Mouse (Mus musculus) liver, embryonic 15.5 days (tissue): ENCODE results near the gene Mark3. TPM values are rescaled to one million over a fixed set of nuclear protein-coding genes. Genes with fewer than 3 reads are reported as not detected.

Source experiments
- ATAC-seq: fragments of 200-750 bp; cut with Nextera tagmentation; 2 replicates; pipeline ENCODE4 v1.8.0; 2017; ENCODE audit warnings: moderate number of reproducible peaks, mild to moderate bottlenecking, moderate library complexity; ENCODE audit not compliant: insufficient read depth
- H3K27ac ChIP-seq: fragments of 300-500 bp; sonication (generic); replicated peaks from 2 replicates; pipeline ENCODE4 v1.5.1; 2015; ENCODE audit warnings: mild to moderate bottlenecking, inconsistent platforms
- H3K27me3 ChIP-seq: fragments of 300-500 bp; sonication (generic); 2 replicates; pipeline ENCODE4 v1.6.1; 2015; ENCODE audit warnings: mild to moderate bottlenecking, inconsistent platforms
- H3K36me3 ChIP-seq: fragments of 300-500 bp; sonication (generic); replicated peaks from 2 replicates; pipeline ENCODE4 v1.6.1; 2015; ENCODE audit warnings: moderate library complexity, mild to moderate bottlenecking, inconsistent platforms
- H3K4me1 ChIP-seq: fragments of 300-500 bp; sonication (generic); replicated peaks from 2 replicates; pipeline ENCODE4 v1.6.1; 2015; ENCODE audit warnings: inconsistent platforms
- H3K4me2 ChIP-seq: fragments of 300-500 bp; sonication (generic); 2 replicates; pipeline ENCODE4 v1.6.1; 2015; ENCODE audit warnings: moderate library complexity, mild to moderate bottlenecking, inconsistent platforms
- H3K4me3 ChIP-seq: fragments of 300-500 bp; sonication (generic); replicated peaks from 2 replicates; pipeline ENCODE4 v1.5.1; 2015; ENCODE audit warnings: mild to moderate bottlenecking, inconsistent platforms
- H3K9ac ChIP-seq: fragments of 300-500 bp; sonication (generic); 2 replicates; pipeline ENCODE4 v1.6.1; 2015; ENCODE audit warnings: moderate library complexity, mild to moderate bottlenecking, inconsistent platforms
- H3K9me3 ChIP-seq: fragments of 300-500 bp; sonication (generic); replicated peaks from 2 replicates; pipeline ENCODE4 v1.6.1; 2016; ENCODE audit warnings: inconsistent platforms
- WGBS: fragments of 180-500 bp; shearing (Covaris S2); methylation state at CpG from one replicate; pipeline ENCODE4 v1.1.7; 2015; ENCODE audit warnings: mixed read lengths; ENCODE audit not compliant: insufficient replicate concordance; 5-methylcytosine and 5-hydroxymethylcytosine counted together
- polyA plus RNA-seq: library from polyadenylated mRNA; unstranded; fragments of >200 nt; fragmentation: Nextera tagmentation; extraction: Ambion mirVana; gene quantifications from 2 replicates; pipeline ENCODE4 v1.2.1, GENCODE M21; 2015

Mark3 gene
- polyA plus RNA-seq, 1 experiment from 2014 or later: 13.3 TPM

- Histone ChIP-seq H3K4me1 (no peaks in the 10 kb centered on the region), H3K4me3 (no peak overlapping the region), H3K4me2 (no peak overlapping the region), H3K9ac (no peak overlapping the region), H3K27me3 (no peaks in the 10 kb centered on the region; the same call in 1 of the 2 replicates), H3K36me3 (no peaks in the 10 kb centered on the region), H3K27ac (no peak overlapping the region), H3K9me3 (no peaks in the 10 kb centered on the region)
- ATAC-seq: no peak
- 62% methylated on average over 9 of the region's 9 CpGs for whole genome bisulfite sequencing
Observed at GRCm38 (mm10) chr12:111700920-111701458, 126.7 kb downstream of the Mark3 start.

- H3K9ac ChIP-seq: no peak overlapping the region
- H3K27me3 ChIP-seq: no peaks in the 10 kb centered on the region
- H3K4me2 ChIP-seq: no peak overlapping the region
- H3K27ac ChIP-seq: no peak overlapping the region
- H3K4me3 ChIP-seq: no peak overlapping the region
- H3K36me3 ChIP-seq: peaks cover 8% of the 10 kb centered on the region; the same call in 1 of the 2 replicates
- 41% methylated on average over 3 of the region's 3 CpGs for WGBS
- H3K4me1 ChIP-seq: no peaks in the 10 kb centered on the region
- ATAC-seq: no peak
- H3K9me3 ChIP-seq: no peaks in the 10 kb centered on the region
Observed at GRCm38 (mm10) chr12:111703301-111703700, 129.0 kb downstream of the Mark3 start.

GRCm38 (mm10) chr12:111704609-111705008, 130.3 kb downstream of the Mark3 start:
- no peaks in the 10 kb centered on the region for H3K27me3 ChIP-seq
- no peak for ATAC-seq
- H3K4me2 ChIP-seq: no peak overlapping the region
- peaks cover 20% of the 10 kb centered on the region for H3K36me3 ChIP-seq
- H3K9me3 ChIP-seq: no peaks in the 10 kb centered on the region
- no peak overlapping the region for H3K27ac ChIP-seq
- H3K4me1 ChIP-seq: no peaks in the 10 kb centered on the region
- H3K4me3 ChIP-seq: no peak overlapping the region
- 61% methylated on average over 9 of the region's 9 CpGs for WGBS
- H3K9ac ChIP-seq: no peak overlapping the region

- Histone ChIP-seq H3K27me3 (no peaks in the 10 kb centered on the region), H3K4me2 (no peak overlapping the region), H3K4me1 (no peaks in the 10 kb centered on the region), H3K4me3 (no peak overlapping the region), H3K36me3 (peaks cover 28% of the 10 kb centered on the region), H3K9me3 (no peaks in the 10 kb centered on the region), H3K9ac (no peak overlapping the region), H3K27ac (no peak overlapping the region)
- 66% methylated on average over 15 of the region's 15 CpGs for WGBS
- no peak for ATAC-seq
Observed at GRCm38 (mm10) chr12:111705186-111705973, 131.1 kb downstream of the Mark3 start.

Other genes starting within 250 kb of the Mark3 start
- gene Cdc42bpb, start 196.8 kb upstream of the Mark3 start, polyA plus RNA-seq: 6.6 and 9.4 TPM in 2 replicates
- not detected in 2 replicates for gene Lbhd2, start 167.7 kb upstream of the Mark3 start, polyA plus RNA-seq
- 22.5 and 23.5 TPM in 2 replicates for gene Exoc3l4, start 157.5 kb upstream of the Mark3 start, polyA plus RNA-seq
- gene Tnfaip2, start 132.1 kb upstream of the Mark3 start, polyA plus RNA-seq: 70.3 and 79.5 TPM in 2 replicates
- 0.56 and 0.62 TPM in 2 replicates for gene Gm266, start 88.7 kb upstream of the Mark3 start, polyA plus RNA-seq
- 499 and 578 TPM in 2 replicates for gene Eif5, start 36.5 kb upstream of the Mark3 start, polyA plus RNA-seq
- gene Ckb, start 97.8 kb downstream of the Mark3 start, polyA plus RNA-seq: 41.9 and 45.7 TPM in 2 replicates
- gene Trmt61a, start 103.6 kb downstream of the Mark3 start, polyA plus RNA-seq: 5.9 and 7.3 TPM in 2 replicates
- gene Bag5, start 138.7 kb downstream of the Mark3 start, polyA plus RNA-seq: 15.8 and 15.9 TPM in 2 replicates
- 18.1 and 18.2 TPM in 2 replicates for gene Apopt1, start 138.7 kb downstream of the Mark3 start, polyA plus RNA-seq
- gene Klc1, start 184.3 kb downstream of the Mark3 start, polyA plus RNA-seq: 18.1 and 18.3 TPM in 2 replicates
- 5.1 and 5.7 TPM in 2 replicates for gene Xrcc3, start 239.3 kb downstream of the Mark3 start, polyA plus RNA-seq
- gene Zfyve21, start 239.6 kb downstream of the Mark3 start, polyA plus RNA-seq: 64.4 and 78.6 TPM in 2 replicates